Mouse (Mus musculus) yolk sac, embryonic 10.5 days (tissue): ENCODE measurements at regions not wholly inside any gene's neighbourhood (a gene's known extent, or its start where the extent isn't known, plus 50 kb on each side); places are given as distances from the start of the nearest gene placed in this dataset.

ENCODE experiments used
- DNase-seq: peaks from one replicate; pipeline ENCODE4 v3.0.0-alpha.2; 2017; ENCODE audit warnings: low spot score

DNA sequence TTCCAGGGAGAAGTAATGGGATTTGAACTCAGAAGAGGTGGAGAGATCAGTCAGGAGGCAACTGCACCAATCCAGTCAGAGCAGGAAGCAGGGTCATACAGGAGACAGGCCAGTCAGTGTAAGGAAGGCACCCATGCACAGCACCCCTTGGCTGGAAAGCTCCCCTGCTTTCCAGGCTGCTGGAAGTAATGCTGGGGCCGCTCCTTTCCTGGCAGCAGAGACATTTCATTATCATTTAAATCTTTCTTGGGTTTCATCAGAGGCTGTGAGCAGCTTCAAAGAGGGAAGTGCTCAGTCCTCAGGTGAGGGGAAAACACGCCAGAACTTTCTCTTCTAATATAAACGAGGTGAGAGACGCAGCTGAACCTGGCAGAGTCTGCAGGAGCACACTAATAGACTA, 109.1 kb upstream of the Syt13 start:
- DNase-seq, result no peak

DNA sequence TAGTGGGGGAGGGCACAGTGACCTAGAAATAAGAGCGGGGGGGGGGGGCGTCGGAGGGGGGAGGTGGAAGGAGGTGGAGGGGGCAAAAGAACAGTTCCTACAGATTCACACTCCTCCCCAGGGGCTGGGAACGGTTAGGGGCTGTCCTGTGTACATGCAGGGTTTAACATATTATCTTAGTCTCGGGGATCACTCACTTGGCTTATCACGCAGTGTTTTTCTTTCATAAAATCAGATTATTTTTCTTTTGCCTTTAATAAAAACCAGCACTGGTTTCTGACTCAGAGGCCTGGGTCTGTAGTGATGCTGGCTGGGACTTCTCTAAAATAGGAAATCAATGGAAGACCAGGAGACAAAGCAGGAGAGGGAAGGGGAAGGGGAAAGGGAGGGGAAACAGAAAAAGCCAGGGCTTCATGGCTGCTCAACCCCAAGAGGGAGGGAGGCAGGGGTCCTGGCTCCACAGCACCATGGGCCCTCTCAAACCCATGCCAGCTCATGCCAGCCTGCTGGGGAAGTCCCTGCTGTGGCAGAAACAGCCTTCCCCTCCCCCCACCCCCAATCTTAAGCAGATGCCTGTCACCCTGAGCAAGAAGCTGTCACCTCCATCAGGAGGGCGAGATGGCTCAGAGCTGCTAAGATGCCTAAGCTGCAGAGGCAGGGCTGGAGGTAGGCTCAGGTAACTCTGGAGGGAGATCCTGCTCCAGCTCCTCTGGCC, 108.3 kb upstream of the Syt13 start:
- no peak for DNase-seq

DNA sequence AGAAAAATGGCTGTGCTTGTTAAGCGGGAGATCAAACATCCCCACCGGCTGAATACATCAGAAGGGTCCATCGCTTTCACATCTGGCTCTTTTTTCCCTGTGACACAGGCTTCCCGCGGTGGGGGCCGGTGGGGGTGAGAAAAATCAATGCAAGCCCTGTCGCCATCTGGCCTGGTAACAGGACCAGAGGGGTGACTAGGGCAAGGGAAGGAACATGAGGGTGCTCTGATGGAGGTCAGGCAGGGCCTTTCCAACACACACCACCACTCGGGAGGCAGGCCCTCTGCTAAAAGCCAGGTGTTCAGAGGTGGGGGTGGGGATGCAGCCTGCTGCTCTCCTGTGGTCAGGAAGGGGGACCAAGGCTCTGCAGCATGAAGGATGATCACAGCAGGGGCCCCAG, 107.5 kb upstream of the Syt13 start:
- DNase-seq, result no peak

DNA sequence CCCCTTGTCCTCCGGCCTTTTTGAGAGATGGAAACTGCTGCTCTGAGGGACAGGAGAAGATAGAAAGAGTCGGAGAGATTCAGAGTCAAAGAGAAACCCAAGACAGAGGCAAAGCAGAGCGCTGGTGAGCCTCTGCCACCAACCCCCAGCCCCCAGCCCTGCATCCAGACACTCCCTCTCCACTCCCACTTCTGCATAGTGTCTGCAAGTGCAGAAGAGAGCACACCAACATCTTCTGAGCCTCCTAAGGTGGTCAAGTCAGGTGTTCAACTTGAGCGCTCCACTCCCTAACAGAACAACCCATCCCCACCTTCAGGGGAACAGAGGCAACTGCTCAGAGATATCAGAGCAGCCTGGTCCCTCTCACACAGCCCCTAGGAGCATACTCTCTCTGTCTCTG, 106.8 kb upstream of the Syt13 start:
- no peak for DNase-seq

DNA sequence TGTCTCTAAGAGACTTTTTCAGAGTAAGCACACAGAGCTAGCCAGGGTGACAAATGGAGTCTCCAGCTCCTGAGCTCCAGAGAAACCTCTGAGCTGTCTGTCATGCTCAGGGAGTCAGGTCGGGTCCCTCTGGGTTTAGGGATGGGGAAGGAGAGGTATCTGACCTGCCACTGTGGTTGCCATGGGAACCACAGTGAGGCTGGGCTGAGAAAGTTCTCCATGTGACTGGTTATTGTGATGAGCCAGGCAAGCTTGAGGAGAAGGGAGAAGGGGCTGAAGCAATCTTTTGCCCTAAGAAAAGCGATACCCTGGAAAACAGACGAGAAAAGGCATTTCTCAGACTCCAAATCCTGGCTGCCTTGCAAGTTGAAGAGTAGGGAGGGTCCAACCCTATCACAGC, 105.7 kb upstream of the Syt13 start:
- no peak for DNase-seq

DNA sequence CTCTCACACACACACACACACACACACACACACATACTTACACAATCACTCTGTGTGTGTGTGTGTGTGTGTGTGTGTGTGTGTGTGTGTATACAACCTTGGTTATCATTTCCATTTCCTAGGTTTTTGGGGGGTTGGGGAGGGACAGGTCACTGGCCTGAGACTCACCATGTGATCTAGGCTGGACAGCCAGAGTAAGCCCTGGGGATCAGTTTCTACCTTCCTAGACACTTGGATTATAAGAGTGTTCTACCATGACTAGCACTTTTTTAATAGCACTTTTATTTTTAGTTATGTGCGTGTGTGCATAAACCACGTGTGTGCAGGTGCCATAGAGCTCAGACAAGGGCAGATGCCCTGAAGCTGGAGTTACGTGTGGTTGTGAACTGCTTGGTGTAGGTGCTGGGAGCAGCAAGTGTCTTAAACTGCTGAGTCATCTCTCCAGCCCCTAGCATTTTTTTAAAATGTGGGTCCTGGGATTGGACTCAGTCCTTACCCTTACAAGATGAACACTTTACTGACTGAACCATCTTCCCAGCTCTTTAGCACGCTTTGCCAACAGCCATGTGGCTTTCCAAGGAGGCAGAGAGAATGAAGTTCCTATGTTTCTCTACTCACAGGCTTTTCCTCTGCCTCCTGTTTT, 105.1 kb upstream of the Syt13 start:
- no peak for DNase-seq

DNA sequence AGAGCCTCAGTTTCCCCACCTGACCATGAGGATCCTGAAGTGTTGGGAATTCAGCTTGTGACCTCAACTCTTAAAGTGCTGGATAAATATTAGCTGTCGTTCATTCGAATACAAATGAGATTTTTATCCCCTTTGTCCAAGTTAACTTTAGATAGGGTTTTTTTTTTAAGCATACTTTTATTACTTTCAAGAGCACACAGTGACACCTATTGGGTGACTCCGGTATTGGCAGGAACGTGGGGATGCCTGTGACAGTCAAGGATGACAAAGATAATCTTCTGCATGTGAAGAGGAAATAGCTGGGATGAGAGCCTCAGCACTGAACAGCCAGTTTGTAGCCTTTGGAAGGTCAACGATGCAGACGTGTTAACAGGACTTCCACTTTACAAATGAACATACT, 103.9 kb upstream of the Syt13 start:
- DNase-seq, result peak; percentile 36

DNA sequence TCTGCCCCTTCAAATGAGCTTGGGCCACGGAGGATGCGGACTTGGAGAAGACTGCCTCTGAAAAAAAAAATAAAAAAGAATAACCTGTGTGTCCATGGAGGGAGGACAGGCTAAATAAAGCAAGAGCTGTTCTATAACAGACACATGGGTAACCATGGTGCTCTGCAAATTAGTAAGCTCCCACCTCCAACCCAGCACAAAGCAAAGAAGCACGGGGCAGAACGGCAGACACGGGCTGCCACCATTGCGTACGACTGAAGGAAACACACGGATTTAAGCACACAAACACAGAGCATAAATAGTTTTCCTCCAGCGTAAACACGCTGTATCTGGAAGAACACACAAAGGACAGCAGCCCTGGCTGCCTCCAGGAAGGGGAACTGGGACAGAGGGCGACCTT, 101.9 kb upstream of the Syt13 start:
- no peak for DNase-seq

DNA sequence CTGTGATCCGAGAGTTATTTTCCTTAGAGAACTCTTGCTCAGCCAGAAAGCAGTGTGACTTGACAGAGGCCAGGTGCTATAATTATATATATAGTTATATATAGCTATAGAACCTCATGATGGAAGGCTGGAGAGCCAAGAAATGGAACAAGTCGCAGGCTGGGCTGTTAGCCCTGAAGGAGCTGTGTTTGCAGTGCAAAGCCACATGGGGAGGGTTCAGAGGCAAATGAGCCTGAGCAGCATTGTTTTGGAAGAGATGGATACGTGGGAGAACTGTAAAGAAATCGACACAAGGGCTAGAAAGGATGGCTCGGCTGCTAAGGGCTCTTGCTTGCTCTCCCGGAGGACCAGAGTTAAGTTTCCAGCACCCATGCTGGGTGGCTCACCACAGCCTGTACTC, 95.3 kb upstream of the Syt13 start:
- DNase-seq, result no peak

DNA sequence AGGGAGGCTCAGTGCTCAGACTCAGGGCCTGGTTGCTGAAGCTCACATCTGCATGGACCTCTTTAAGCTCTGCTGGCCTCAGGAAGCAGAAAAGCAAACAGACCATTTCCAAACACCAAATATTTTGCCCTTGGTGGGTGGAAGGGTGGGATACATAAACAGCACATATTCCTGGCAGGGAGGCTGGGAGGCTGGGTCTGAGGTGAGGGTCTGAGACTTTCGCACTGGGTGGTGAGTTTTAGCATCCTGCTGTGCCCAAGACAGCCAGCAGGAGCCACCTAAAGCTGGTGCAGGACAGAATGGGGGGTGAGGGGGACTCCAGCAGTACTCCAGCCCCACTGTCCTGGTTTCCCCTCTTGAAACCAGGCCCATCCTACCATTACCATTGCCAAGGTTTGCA, 90.6 kb upstream of the Syt13 start:
- no peak for DNase-seq

DNA sequence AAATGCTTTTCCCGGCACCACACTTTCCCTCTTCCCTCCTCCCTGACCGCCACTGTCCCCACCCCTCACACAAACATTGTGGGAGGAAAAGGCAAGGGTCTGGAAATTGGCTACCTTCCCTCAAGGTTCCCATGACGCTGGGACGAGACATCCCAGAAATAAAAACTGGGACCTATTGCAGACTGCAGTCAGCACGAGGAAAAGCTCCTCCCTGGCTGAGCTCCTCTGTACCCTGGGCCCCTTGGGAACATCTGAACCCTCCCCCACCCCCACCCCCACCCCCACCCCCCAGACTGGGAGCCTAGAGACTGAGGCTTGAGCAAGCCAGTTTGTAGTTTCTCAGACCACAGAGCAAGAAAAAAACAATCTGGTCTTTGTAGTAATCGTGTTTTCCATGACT, 89.5 kb upstream of the Syt13 start:
- DNase-seq, result no peak

DNA sequence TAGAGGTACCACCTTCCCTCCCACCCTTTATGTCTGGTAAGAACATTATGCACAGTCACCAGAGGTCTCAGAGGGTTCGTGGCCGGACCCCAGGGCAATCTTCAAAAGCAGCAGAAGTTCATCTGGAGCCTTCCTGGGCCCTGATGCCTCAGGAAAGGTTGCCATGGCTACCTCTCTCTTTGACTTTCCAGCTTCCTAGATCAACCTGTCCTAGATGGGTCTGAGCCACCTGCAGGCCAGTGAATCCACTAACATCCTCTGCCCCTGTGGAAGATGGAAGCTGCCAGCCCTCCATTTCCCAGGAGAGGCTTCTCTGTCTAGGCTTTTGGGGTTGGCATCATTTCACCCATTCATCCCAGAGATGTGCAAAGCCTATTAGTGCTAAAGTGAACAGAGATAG, 84.8 kb upstream of the Syt13 start:
- DNase-seq, result no peak

DNA sequence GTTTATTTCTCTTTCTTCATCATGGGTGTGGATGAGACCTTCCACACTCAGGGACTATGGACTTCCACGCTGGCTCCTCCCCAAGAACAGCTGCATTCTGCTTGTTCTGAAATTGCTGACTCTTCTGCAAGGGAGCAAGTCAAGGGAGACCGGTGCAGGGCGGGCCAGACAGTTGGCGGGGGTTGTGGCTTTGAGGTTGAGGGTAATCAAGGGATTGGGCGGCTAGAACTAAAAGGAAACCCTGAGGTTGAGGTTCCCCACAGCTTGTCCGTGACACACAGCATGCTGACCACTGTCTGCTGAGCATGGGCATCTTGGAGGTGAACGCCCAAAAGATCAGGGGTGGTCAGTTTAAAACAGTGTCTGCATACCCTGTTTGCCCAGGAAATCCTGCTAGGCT, 83.1 kb upstream of the Syt13 start:
- no peak for DNase-seq

DNA sequence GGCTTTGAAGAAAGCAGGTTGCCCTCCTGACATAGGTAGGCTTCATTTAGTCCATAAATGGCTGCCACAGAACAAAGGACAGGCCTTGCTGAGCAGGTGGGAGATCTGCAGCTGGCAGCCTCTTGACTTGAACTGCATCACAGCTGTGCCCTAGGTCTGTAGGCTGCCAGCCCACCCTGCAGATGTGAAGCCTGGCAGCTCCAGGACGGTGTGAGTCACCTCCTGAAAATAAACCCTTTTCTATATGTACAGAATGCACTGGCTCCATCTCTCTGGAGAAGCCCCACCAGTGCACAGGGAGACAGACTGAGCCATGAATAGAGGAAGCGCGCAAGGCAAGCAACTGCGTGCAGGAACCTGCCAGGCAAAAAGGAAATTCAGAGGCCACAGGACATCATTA, 78.7 kb upstream of the Syt13 start:
- no peak for DNase-seq

DNA sequence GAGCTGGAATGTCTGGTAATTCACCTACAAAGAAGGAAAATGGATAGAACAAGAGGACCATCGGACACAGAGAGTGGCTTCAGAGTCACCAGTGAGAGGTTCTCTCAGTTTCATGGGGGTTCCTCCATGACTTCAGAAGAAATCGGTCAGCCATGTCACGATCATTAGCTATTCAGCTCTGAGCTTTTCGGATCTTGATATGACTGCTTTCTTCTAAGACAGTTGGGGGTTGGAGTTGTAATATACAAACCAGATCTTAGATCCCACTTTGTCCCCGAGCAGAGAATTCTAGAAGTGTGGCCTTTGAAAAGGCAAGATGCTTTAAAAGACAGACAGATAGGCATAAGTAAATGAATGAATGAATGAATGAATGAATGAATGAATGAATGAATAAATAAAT, 76.9 kb upstream of the Syt13 start:
- no peak for DNase-seq

DNA sequence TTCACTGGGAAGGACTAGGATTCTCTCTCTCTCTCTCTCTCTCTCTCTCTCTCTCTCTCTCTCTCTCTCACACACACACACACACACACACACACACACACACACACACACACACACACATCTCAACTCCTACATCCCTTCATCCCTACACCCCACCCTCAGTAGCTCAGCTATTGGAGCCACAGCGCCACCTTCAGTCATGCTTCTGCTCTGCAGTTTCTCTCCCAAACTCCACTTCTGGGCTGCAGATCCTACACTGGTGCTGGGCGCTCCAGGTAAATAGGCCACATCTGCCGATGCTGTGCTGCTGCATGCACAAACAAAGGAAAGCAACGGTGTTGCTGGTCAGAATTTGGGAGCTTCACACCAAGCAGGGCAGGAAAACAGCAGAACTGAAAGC, 74.9 kb upstream of the Syt13 start:
- DNase-seq, result peak; percentile 41

DNA sequence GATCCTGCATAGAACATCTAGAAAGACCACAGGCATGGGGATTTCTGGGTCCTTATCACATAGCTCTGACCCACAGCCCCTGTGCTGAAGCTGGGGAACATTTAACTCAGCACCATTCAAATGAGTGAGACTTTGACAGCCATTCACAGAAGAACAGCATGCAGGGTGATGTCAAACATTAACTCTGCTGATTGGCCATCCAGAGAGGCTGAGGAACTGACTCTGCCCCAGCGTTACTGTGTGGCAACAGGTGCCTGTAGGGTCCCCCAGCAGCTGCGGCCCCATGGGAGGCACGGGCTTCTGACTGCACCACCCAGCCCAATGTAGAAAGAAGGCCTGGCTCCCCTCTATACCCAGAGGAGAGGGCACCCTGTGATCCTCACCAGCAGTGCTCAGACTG, 73.3 kb upstream of the Syt13 start:
- DNase-seq, result no peak

DNA sequence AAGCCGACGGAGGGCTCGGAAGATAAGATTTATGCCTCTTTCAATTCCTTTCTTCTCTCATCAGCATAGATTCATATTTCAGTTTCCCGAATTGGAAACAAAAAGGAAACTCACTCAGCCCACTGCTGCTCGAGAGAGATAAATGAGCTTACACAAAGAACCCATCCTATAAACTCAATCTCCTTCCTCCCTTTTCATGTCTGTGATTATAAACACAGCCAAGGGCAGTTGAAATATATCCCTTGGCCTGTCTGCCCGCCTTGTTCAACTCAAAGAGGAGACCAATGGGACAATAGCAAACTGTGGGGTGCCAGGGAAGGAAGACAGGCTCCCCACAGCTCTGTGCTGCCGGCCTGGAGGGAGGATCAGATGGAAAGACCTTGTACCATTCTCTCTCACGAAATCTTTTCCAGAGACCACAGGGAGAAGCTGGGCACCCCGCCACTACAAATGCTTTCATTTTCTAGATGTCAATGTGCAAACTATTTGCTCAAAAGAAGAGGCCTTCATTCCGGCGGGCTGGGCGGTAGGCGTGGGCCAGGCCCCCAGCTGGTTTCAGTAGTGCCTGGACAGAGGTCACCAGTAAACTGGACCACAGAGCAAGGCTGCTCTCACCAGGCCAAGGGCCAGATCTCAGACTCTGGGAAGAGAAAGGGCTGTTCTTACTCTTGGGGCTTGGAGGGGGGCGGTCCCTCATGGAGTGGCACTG, 69.7 kb upstream of the Syt13 start:
- no peak for DNase-seq

DNA sequence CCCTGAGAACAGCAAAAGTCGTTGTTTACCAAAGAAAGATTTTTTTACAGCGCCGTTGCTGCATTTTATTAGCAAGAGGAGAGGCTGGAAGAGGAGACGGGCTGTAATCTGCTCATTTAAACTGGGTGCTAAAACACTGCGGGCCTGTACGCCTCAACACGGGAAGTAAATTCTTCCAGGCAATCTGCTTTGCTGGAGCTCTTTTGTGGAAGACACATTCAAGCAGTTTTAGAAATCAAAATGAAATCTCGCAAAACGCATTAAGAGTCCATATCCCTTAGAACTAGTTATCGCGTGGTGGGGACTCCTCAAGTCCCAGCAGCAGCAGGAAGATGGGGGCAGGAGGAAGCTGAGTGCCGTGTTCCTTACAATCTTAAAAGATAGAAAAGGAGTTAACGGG, 65.9 kb upstream of the Syt13 start:
- DNase-seq, result no peak

DNA sequence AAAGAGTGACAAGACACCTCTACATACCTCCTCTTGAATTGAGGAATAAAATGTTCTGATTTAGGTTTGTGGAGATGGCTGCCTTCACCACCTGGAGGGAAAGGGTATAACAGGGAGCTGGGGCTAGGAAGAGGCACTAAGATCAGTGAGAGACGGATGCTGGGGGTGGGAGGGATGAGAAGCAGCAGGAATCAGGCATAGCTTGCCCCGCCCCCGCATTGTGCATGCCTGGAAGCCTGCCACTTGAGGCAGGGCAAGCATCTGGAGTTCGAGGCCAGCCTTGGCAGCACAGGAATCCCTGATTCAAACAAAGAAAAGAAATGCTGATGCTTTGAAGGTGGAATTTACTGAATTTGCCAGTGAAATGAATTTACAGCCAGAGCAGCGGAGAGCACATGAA, 63.6 kb upstream of the Syt13 start:
- DNase-seq, result no peak

DNA sequence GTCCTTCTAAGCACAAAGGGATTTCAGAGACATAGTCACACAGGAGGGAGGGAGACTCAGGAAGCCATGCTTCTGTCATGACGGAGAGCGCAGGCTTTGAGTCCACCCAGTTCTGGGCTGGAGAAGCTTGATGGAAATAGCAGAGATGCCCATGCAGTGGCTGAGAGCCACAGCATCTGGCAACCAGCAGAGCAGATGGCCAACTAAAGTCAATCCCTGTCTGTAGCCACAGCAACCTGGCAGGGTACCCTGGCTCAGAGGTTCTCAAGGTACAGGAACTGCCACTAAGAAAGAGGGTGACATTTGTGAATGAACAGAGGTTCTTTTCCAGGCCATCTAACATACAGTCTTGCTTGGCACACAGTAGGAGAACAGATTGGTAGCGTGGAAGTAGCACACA, 61.7 kb upstream of the Syt13 start:
- DNase-seq, result no peak

DNA sequence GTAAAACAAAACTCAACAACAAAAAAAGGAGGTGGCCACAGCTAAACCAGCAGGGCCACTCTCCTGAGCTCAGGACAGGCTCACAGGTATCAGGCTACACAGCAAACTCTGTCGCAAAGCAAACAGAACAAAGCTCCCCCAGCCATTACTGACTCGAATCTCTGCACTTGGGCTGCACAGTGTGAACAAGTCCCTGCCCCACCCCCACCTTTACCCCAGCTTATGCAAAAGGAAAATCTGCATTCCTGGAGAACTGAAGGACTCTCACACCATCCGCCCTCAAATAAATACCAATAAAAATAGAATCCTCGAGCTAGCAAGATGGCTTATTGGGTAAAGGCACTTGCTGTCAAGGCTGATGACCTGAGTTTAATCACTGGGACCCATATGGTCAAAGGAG, 60.6 kb upstream of the Syt13 start:
- no peak for DNase-seq

DNA sequence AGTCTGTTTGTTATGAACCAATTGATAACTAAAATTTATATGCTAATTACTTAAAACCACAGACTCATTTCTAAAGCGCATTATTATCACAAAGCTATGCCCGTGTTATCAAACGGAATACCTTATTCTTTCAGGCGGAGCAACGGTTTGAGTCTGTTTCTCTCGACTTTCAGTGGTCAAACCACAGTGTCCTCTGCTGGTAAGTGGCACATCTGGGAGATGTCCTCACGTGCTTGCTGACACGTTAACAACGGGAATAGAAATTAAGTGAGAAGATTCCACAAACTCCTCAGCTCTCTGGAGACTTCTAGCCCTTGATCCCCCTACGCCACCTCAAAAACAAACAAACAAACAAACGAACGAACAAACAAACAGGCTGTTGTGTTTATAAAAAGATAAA, 58.9 kb upstream of the Syt13 start:
- DNase-seq, result no peak
